Mouse (Mus musculus) brain, embryonic 14.5 days (tissue): ENCODE results near the gene Gm10563.
A peak's percentile ranks its signal among the peaks of the same experiment; 100 is the strongest.

Experiments used
- CTCF ChIP-seq: fragments of 200-500 bp; IDR thresholded peaks from 2 replicates; pipeline ENCODE4 v1.5.1; 2012; ENCODE audit warnings: inconsistent platforms, mild to moderate bottlenecking, moderate library complexity, borderline replicate concordance; ENCODE audit not compliant: insufficient read depth, insufficient read length; ENCODE audit errors: extremely low read depth
- POLR2A ChIP-seq: fragments of 200-500 bp; IDR thresholded peaks from 2 replicates; pipeline ENCODE4 v1.6.1; 2012; ENCODE audit warnings: mild to moderate bottlenecking, inconsistent platforms, borderline replicate concordance; ENCODE audit not compliant: poor library complexity, insufficient read depth, insufficient read length, severe bottlenecking; ENCODE audit errors: extremely low read depth

DNA sequence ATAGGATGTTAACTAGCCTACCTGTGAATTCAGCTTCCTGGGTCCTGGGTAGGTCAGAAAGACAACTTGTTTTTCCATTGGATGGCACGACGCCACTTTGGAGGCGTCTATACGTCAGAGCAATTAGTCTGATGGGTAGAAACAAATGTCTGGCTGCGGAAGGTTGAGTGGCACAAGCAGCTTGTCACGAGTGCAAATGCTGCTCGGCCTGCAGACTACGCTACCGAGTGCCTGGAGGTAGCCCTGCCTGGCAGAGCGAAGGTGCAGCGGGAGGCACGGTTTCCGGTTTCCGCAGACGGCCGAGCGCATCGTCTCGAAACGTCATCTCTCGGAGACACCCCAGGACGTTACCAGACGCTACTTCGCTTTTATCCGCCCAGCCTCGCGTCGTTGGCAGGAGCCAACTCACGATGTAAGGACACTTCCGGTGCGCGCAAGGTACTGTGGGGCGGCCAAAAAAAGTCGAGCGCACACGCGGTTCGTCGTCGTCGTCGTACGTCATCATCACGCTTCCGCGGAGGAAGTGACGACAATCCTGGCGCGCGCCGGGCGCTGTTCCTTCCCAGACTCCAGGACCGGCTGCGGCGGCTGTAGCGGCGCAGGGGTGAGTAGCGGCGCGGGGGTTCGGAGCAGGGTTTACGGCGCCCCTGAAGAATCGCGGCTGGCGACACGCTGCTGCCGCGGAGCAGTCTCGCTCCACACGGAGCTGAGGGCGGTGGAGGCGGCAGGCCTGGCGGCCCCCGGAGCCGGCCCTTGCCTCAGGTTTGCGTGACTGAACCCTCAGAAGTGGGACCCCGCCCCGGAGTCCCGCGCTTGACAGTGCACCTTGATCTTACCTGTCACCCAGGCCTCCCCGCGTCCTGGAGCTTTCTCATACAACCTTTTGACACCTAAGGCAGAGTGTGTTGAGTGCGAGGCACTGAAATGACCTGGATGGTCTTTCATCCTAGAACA lies 20.6 kb downstream of the Gm10563 start, which contains the start of gene Cdk11b:
- TF ChIP-seq CTCF, result no peak
- 0 out of 2 replicates have a peak, but pooled peaks have one; percentile 7 for TF ChIP-seq POLR2A
